Mouse (Mus musculus) hindbrain, embryonic 11.5 days (tissue): ENCODE data around the gene Camkmt. TPM values are rescaled to one million over a fixed set of nuclear protein-coding genes. Genes with fewer than 3 reads are reported as not detected.

Source experiments
- ATAC-seq: fragments of 200-750 bp; cut with Nextera tagmentation; 2 replicates; pipeline ENCODE4 v1.8.0; 2017; ENCODE audit warnings: mild to moderate bottlenecking, moderate TSS enrichment, moderate library complexity; ENCODE audit not compliant: low FRiP score
- DNase-seq: peaks from one replicate; pipeline ENCODE4 v3.0.0-alpha.2; 2015; ENCODE audit warnings: low spot score
- H3K27ac ChIP-seq: fragments of 300-500 bp; sonication (generic); 2 replicates; pipeline ENCODE4 v1.5.1; 2014; ENCODE audit warnings: mild to moderate bottlenecking, low read depth, low read length
- H3K27me3 ChIP-seq: fragments of 300-500 bp; sonication (generic); 2 replicates; pipeline ENCODE4 v1.6.1; 2014; ENCODE audit warnings: mild to moderate bottlenecking, low read length, moderate library complexity, mixed read lengths; ENCODE audit not compliant: control insufficient read depth, insufficient read depth
- H3K36me3 ChIP-seq: fragments of 300-500 bp; sonication (generic); 2 replicates; pipeline ENCODE4 v1.6.1; 2014; ENCODE audit warnings: mild to moderate bottlenecking, low read length, moderate library complexity, mixed read lengths; ENCODE audit not compliant: control insufficient read depth, insufficient read depth
- H3K4me1 ChIP-seq: fragments of 300-500 bp; sonication (generic); replicated peaks from 2 replicates; pipeline ENCODE4 v1.6.1; 2014; ENCODE audit warnings: low read length, mixed read lengths; ENCODE audit not compliant: control insufficient read depth, insufficient read depth
- H3K4me2 ChIP-seq: fragments of 300-500 bp; sonication (generic); replicated peaks from 2 replicates; pipeline ENCODE4 v1.6.1; 2014; ENCODE audit warnings: mild to moderate bottlenecking, low read depth, low read length
- H3K4me3 ChIP-seq: fragments of 300-500 bp; sonication (generic); 2 replicates; pipeline ENCODE4 v1.5.1; 2014; ENCODE audit warnings: low read depth, low read length
- H3K9ac ChIP-seq: fragments of 300-500 bp; sonication (generic); 2 replicates; pipeline ENCODE4 v1.6.1; 2014; ENCODE audit warnings: low read depth, low read length
- H3K9me3 ChIP-seq: fragments of 300-500 bp; sonication (generic); 2 replicates; pipeline ENCODE4 v1.6.1; 2016; ENCODE audit warnings: low read length; ENCODE audit not compliant: control insufficient read depth
- WGBS: fragments of 180-500 bp; shearing (Covaris S2); extraction: QIAGEN DNeasy Blood & Tissue Kit; methylation state at CpG from one replicate; pipeline ENCODE4 v1.1.7; 2014; 5-methylcytosine and 5-hydroxymethylcytosine counted together
- polyA plus RNA-seq: library from polyadenylated mRNA; unstranded; fragments of >200 nt; fragmentation: Nextera tagmentation; extraction: Ambion mirVana; gene quantifications from 2 replicates; pipeline ENCODE4 v1.2.1, GENCODE M21; 2014

The Camkmt gene
- polyA plus RNA-seq, 1 experiment from 2014 or later, result 16.7 TPM

GRCm38 (mm10) chr17:85463497-85464392 is 373.4 kb downstream of the Camkmt start:
- Histone ChIP-seq H3K27ac (no peak overlapping the region), H3K4me2 (no peak overlapping the region), H3K27me3 (peaks cover 95% of the 10 kb centered on the region), H3K9me3 (no peaks in the 10 kb centered on the region), H3K36me3 (no peaks in the 10 kb centered on the region), H3K4me3 (no peak overlapping the region), H3K4me1 (peaks cover 5% of the 10 kb centered on the region), H3K9ac (no peak overlapping the region)
- DNase-seq (peak; percentile 60), ATAC-seq (no peak)
- 11% methylated on average over 22 of the region's 22 CpGs for WGBS

GRCm38 (mm10) chr17:85464466-85465411 is 374.4 kb downstream of the Camkmt start:
- Histone ChIP-seq H3K4me1 (peaks cover 5% of the 10 kb centered on the region), H3K9ac (no peak overlapping the region), H3K4me2 (0 out of 2 replicates have a peak overlapping the region, but pooled peaks have one; percentile 2), H3K9me3 (no peaks in the 10 kb centered on the region), H3K4me3 (no peak overlapping the region), H3K27me3 (peaks cover 94% of the 10 kb centered on the region), H3K27ac (no peak overlapping the region), H3K36me3 (no peaks in the 10 kb centered on the region)
- DNase-seq, result peak; percentile 49
- ATAC-seq, result peak; percentile 25; the same call in 1 of the 2 replicates
- 1% methylated on average over 40 of the region's 40 CpGs for WGBS

GRCm38 (mm10) chr17:85469776-85470175 is 379.4 kb downstream of the Camkmt start:
- Histone ChIP-seq H3K27me3 (peaks cover 91% of the 10 kb centered on the region), H3K9ac (no peak overlapping the region), H3K36me3 (no peaks in the 10 kb centered on the region), H3K27ac (no peak overlapping the region), H3K4me1 (peaks cover 2% of the 10 kb centered on the region), H3K4me3 (no peak overlapping the region), H3K4me2 (no peak overlapping the region), H3K9me3 (no peaks in the 10 kb centered on the region)
- ATAC-seq (no peak), DNase-seq (no peak)
- WGBS, result 79% methylated on average over 4 of the region's 4 CpGs

GRCm38 (mm10) chr17:85472687-85473202 is 382.4 kb downstream of the Camkmt start:
- no peak overlapping the region for H3K4me2 ChIP-seq
- 0% methylated on average over 5 of the region's 5 CpGs for WGBS
- no peaks in the 10 kb centered on the region for H3K9me3 ChIP-seq
- H3K27ac ChIP-seq, result no peak overlapping the region
- DNase-seq (no peak), ATAC-seq (no peak)
- no peak overlapping the region for H3K4me3 ChIP-seq
- H3K9ac ChIP-seq, result no peak overlapping the region
- H3K4me1 ChIP-seq, result no peaks in the 10 kb centered on the region
- no peaks in the 10 kb centered on the region for H3K36me3 ChIP-seq
- H3K27me3 ChIP-seq, result peaks cover 84% of the 10 kb centered on the region

GRCm38 (mm10) chr17:85473217-85473616 is 382.9 kb downstream of the Camkmt start:
- no peaks in the 10 kb centered on the region for H3K4me1 ChIP-seq
- H3K36me3 ChIP-seq, result no peaks in the 10 kb centered on the region
- H3K4me3 ChIP-seq, result no peak overlapping the region
- peaks cover 84% of the 10 kb centered on the region for H3K27me3 ChIP-seq
- no peak overlapping the region for H3K4me2 ChIP-seq
- no peak overlapping the region for H3K9ac ChIP-seq
- DNase-seq (peak; percentile 47), ATAC-seq (no peak)
- H3K9me3 ChIP-seq, result no peaks in the 10 kb centered on the region
- WGBS, result 1% methylated on average over 16 of the region's 16 CpGs
- H3K27ac ChIP-seq, result no peak overlapping the region

GRCm38 (mm10) chr17:85473881-85474280 is 383.5 kb downstream of the Camkmt start:
- ATAC-seq (no peak), DNase-seq (no peak)
- no peaks in the 10 kb centered on the region for H3K4me1 ChIP-seq
- no peak overlapping the region for H3K9ac ChIP-seq
- WGBS, result 4% methylated on average over 8 of the region's 8 CpGs
- H3K27ac ChIP-seq, result no peak overlapping the region
- no peaks in the 10 kb centered on the region for H3K9me3 ChIP-seq
- no peak overlapping the region for H3K4me2 ChIP-seq
- H3K36me3 ChIP-seq, result no peaks in the 10 kb centered on the region
- peaks cover 82% of the 10 kb centered on the region for H3K27me3 ChIP-seq
- H3K4me3 ChIP-seq, result no peak overlapping the region

- DNase-seq (no peak), ATAC-seq (no peak)
- no peaks in the 10 kb centered on the region for H3K36me3 ChIP-seq
- H3K27ac ChIP-seq, result no peak overlapping the region
- no peak overlapping the region for H3K4me3 ChIP-seq
- no peaks in the 10 kb centered on the region for H3K9me3 ChIP-seq
- H3K4me1 ChIP-seq, result no peaks in the 10 kb centered on the region
- H3K4me2 ChIP-seq, result no peak overlapping the region
- H3K9ac ChIP-seq, result no peak overlapping the region
- WGBS, result 89% methylated on average over 8 of the region's 8 CpGs
- peaks cover 86% of the 10 kb centered on the region for H3K27me3 ChIP-seq
Observed at GRCm38 (mm10) chr17:85481241-85481640, 390.9 kb downstream of the Camkmt start.

- no peaks in the 10 kb centered on the region for H3K36me3 ChIP-seq
- peaks cover 91% of the 10 kb centered on the region for H3K27me3 ChIP-seq
- peaks cover 6% of the 10 kb centered on the region; the same call in 1 of the 2 replicates for H3K4me1 ChIP-seq
- no peak overlapping the region for H3K4me3 ChIP-seq
- 96% methylated on average over 5 of the region's 5 CpGs for WGBS
- ATAC-seq, result no peak
- H3K4me2 ChIP-seq, result no peak overlapping the region
- no peak overlapping the region for H3K27ac ChIP-seq
- H3K9ac ChIP-seq, result no peak overlapping the region
- no peak for DNase-seq
- H3K9me3 ChIP-seq, result no peaks in the 10 kb centered on the region
Observed at GRCm38 (mm10) chr17:85483086-85483485, 392.7 kb downstream of the Camkmt start.
